Mouse (Mus musculus) intestine, embryonic 16.5 days (tissue): Measurements from ENCODE around the gene Gja4. TPM values are rescaled to one million over a fixed set of nuclear protein-coding genes. Genes with fewer than 3 reads are reported as not detected.

Experiments
- ATAC-seq: fragments of 200-750 bp; cut with Nextera tagmentation; 2 replicates; pipeline ENCODE4 v1.8.0; 2017; ENCODE audit warnings: moderate TSS enrichment, moderate library complexity
- H3K27ac ChIP-seq: fragments of 300-500 bp; sonication (generic); 2 replicates; pipeline ENCODE4 v1.5.1; 2014; ENCODE audit warnings: mild to moderate bottlenecking, low read length
- H3K27me3 ChIP-seq: fragments of 300-500 bp; sonication (generic); replicated peaks from 2 replicates; pipeline ENCODE4 v1.6.1; 2014; ENCODE audit warnings: low read length, control low read depth, mixed read lengths; ENCODE audit not compliant: control insufficient read depth, insufficient read depth
- H3K36me3 ChIP-seq: fragments of 300-500 bp; sonication (generic); 2 replicates; pipeline ENCODE4 v1.6.1; 2014; ENCODE audit warnings: low read length, control low read depth; ENCODE audit not compliant: control insufficient read depth, insufficient read depth
- H3K4me1 ChIP-seq: fragments of 300-500 bp; sonication (generic); 2 replicates; pipeline ENCODE4 v1.6.1; 2014; ENCODE audit warnings: low read length, control low read depth, mixed read lengths; ENCODE audit not compliant: control insufficient read depth, insufficient read depth
- H3K4me2 ChIP-seq: fragments of 300-500 bp; sonication (generic); 2 replicates; pipeline ENCODE4 v1.6.1; 2014; ENCODE audit warnings: low read depth, low read length, control low read depth
- H3K4me3 ChIP-seq: fragments of 300-500 bp; sonication (generic); 2 replicates; pipeline ENCODE4 v1.5.1; 2014; ENCODE audit warnings: mild to moderate bottlenecking, low read length
- H3K9ac ChIP-seq: fragments of 300-500 bp; sonication (generic); 2 replicates; pipeline ENCODE4 v1.6.1; 2014; ENCODE audit warnings: low read depth, low read length
- H3K9me3 ChIP-seq: fragments of 300-500 bp; sonication (generic); 2 replicates; pipeline ENCODE4 v1.6.1; 2016; ENCODE audit warnings: low read length, control low read depth; ENCODE audit not compliant: control insufficient read depth
- WGBS: fragments of 180-500 bp; shearing (Covaris S2); extraction: QIAGEN DNeasy Blood & Tissue Kit; methylation state at CpG from one replicate; pipeline ENCODE4 v1.1.7; 2014; 5-methylcytosine and 5-hydroxymethylcytosine counted together
- polyA plus RNA-seq: library from polyadenylated mRNA; unstranded; fragments of >200 nt; fragmentation: Nextera tagmentation; extraction: Ambion mirVana; gene quantifications from 2 replicates; pipeline ENCODE4 v1.2.1, GENCODE M21; 2015

Gja4 gene
- polyA plus RNA-seq, 1 experiment from 2014 or later: 17.9 TPM

DNA sequence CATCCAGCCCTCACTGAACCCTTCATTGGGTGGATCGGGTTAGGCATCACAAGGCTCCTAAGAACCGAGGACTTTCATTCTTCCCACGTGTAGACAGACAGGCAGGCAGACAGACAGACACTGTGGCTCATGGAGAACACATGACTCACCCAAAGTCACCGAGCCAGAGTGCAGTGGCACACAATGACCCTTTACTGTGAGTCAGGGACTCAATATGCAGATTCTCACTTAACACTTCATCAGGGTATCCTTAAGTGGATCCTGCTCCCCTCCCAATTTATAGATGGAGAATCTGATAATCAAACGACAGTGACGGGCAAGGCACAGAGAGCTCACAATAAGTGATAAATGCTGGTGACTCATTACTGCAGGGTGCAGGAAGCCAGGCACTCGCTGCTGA lies 13.4 kb upstream of the Gja4 start:
- peak; percentile 45 for ATAC-seq
- WGBS: 33% methylated on average over 7 of the region's 7 CpGs
- H3K4me2 ChIP-seq: no peak overlapping the region

GRCm38 (mm10) chr4:127325276-127325675 lies 11.4 kb upstream of the Gja4 start:
- no peak overlapping the region for H3K4me2 ChIP-seq
- peaks cover 8% of the 10 kb centered on the region for H3K4me1 ChIP-seq
- H3K36me3 ChIP-seq: no peaks in the 10 kb centered on the region
- peaks cover 12% of the 10 kb centered on the region for H3K27me3 ChIP-seq
- no peak overlapping the region for H3K9ac ChIP-seq
- WGBS: 81% methylated on average over 5 of the region's 5 CpGs
- no peaks in the 10 kb centered on the region for H3K9me3 ChIP-seq
- H3K27ac ChIP-seq: no peak overlapping the region
- no peak for ATAC-seq
- H3K4me3 ChIP-seq: no peak overlapping the region

More for the DNA sequence above, 13.4 kb upstream of the Gja4 start:
- H3K9me3 ChIP-seq: no peaks in the 10 kb centered on the region
- peak overlapping the region; percentile 14; the same call in 1 of the 2 replicates for H3K27ac ChIP-seq
- peaks cover 28% of the 10 kb centered on the region for H3K27me3 ChIP-seq
- H3K4me1 ChIP-seq: peaks cover 11% of the 10 kb centered on the region
- no peak overlapping the region for H3K9ac ChIP-seq
- no peaks in the 10 kb centered on the region for H3K36me3 ChIP-seq
- no peak overlapping the region for H3K4me3 ChIP-seq

GRCm38 (mm10) chr4:127324759-127325158 lies 10.9 kb upstream of the Gja4 start:
- no peaks in the 10 kb centered on the region for H3K36me3 ChIP-seq
- H3K4me1 ChIP-seq: peaks cover 4% of the 10 kb centered on the region; the same call in 1 of the 2 replicates
- peaks cover 7% of the 10 kb centered on the region for H3K27me3 ChIP-seq
- no peak overlapping the region for H3K27ac ChIP-seq
- peak; percentile 34 for ATAC-seq
- H3K4me2 ChIP-seq: no peak overlapping the region
- no peak overlapping the region for H3K4me3 ChIP-seq
- no peaks in the 10 kb centered on the region for H3K9me3 ChIP-seq
- H3K9ac ChIP-seq: no peak overlapping the region
- 10% methylated on average over 6 of the region's 6 CpGs for WGBS

DNA sequence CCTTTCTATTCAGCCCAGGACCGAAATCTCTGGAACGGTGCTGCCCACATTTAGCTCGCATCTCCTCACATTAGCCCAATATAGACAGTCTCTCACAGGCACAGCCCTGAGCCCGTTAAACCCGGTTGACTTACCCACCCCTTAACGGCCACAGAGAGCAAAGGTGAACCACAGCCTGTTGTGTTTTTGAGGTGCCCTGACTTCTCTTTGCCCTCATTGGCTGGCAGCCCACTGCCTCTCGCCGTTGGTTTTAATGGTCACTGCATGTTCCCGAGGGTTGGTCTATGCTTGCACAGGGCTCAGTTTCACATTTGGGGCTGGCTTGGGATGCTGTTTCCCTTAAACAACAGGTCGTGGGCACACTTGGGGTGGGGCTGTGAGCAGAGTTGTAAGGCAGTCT lies 10.5 kb upstream of the Gja4 start:
- peak; percentile 4 for ATAC-seq
- peaks cover 3% of the 10 kb centered on the region for H3K27me3 ChIP-seq
- no peak overlapping the region for H3K9ac ChIP-seq
- H3K4me1 ChIP-seq: peaks cover 4% of the 10 kb centered on the region; the same call in 1 of the 2 replicates
- H3K4me3 ChIP-seq: no peak overlapping the region
- 66% methylated on average over 10 of the region's 10 CpGs for WGBS
- H3K4me2 ChIP-seq: no peak overlapping the region
- no peak overlapping the region for H3K27ac ChIP-seq
- H3K9me3 ChIP-seq: no peaks in the 10 kb centered on the region
- H3K36me3 ChIP-seq: no peaks in the 10 kb centered on the region

GRCm38 (mm10) chr4:127323651-127324050 lies 9.8 kb upstream of the Gja4 start:
- Histone ChIP-seq H3K4me3 (no peak overlapping the region), H3K4me1 (peaks cover 4% of the 10 kb centered on the region; the same call in 1 of the 2 replicates), H3K9me3 (no peaks in the 10 kb centered on the region), H3K9ac (no peak overlapping the region), H3K36me3 (no peaks in the 10 kb centered on the region), H3K27ac (no peak overlapping the region), H3K4me2 (no peak overlapping the region), H3K27me3 (peaks cover 3% of the 10 kb centered on the region; the same call in 1 of the 2 replicates)
- WGBS: 61% methylated on average over 3 of the region's 3 CpGs
- peak; percentile 45 for ATAC-seq

- Histone ChIP-seq H3K27me3 (no peaks in the 10 kb centered on the region), H3K4me2 (no peak overlapping the region), H3K9me3 (no peaks in the 10 kb centered on the region), H3K4me3 (no peak overlapping the region), H3K4me1 (no peaks in the 10 kb centered on the region), H3K9ac (no peak overlapping the region), H3K27ac (no peak overlapping the region), H3K36me3 (no peaks in the 10 kb centered on the region)
- ATAC-seq: no peak; the same call in 1 of the 2 replicates
- WGBS: 4% methylated on average over 3 of the region's 3 CpGs
Observed at GRCm38 (mm10) chr4:127319613-127320012, 5.8 kb upstream of the Gja4 start.

DNA sequence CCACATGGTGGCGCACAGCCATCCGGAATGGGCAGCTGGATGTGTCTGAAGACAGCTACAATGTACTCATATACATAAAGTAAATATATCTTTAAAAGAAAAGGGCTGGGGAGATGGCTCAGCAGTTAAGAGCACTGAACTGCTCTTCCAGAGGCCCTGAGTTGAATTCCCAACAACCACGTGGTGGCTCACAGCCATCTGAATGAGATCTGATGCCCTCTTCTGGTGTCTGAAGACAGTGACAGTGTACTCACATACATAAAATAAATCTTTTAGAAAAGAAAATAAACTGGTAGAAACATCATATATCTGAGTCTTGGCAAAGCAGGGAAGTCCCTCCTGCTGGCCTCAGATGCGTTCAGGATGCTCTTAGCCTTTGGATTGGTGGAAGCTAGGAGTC lies 3.3 kb upstream of the Gja4 start:
- Histone ChIP-seq H3K27me3 (peaks cover 19% of the 10 kb centered on the region), H3K36me3 (no peaks in the 10 kb centered on the region), H3K4me3 (no peak overlapping the region), H3K4me1 (0 out of 2 replicates have a peak, but pooled peaks cover 4% of the 10 kb centered on the region), H3K9ac (no peak overlapping the region), H3K9me3 (no peaks in the 10 kb centered on the region), H3K27ac (no peak overlapping the region), H3K4me2 (no peak overlapping the region)
- ATAC-seq: no peak
- WGBS: 48% methylated on average over 4 of the region's 4 CpGs

- Histone ChIP-seq H3K4me2 (no peak overlapping the region), H3K9ac (no peak overlapping the region), H3K36me3 (no peaks in the 10 kb centered on the region), H3K9me3 (no peaks in the 10 kb centered on the region), H3K4me3 (no peak overlapping the region), H3K4me1 (0 out of 2 replicates have a peak, but pooled peaks cover 4% of the 10 kb centered on the region), H3K27ac (no peak overlapping the region), H3K27me3 (peaks cover 21% of the 10 kb centered on the region)
- 84% methylated on average over 8 of the region's 8 CpGs for WGBS
- ATAC-seq: no peak
Observed at GRCm38 (mm10) chr4:127315753-127316152, 1.9 kb upstream of the Gja4 start.

- WGBS: 48% methylated on average over 9 of the region's 9 CpGs
- H3K27me3 ChIP-seq: peaks cover 21% of the 10 kb centered on the region
- H3K9me3 ChIP-seq: no peaks in the 10 kb centered on the region
- no peak for ATAC-seq
- H3K4me3 ChIP-seq: no peak overlapping the region
- H3K27ac ChIP-seq: no peak overlapping the region
- H3K4me1 ChIP-seq: 0 out of 2 replicates have a peak, but pooled peaks cover 4% of the 10 kb centered on the region
- H3K9ac ChIP-seq: 0 out of 2 replicates have a peak overlapping the region, but pooled peaks have one; percentile 65
- peak overlapping the region; percentile 95 for H3K4me2 ChIP-seq
- no peaks in the 10 kb centered on the region for H3K36me3 ChIP-seq
Observed at GRCm38 (mm10) chr4:127314585-127314984, 746 bp upstream of the Gja4 start.

- Histone ChIP-seq H3K27me3 (peaks cover 21% of the 10 kb centered on the region), H3K36me3 (no peaks in the 10 kb centered on the region), H3K4me1 (0 out of 2 replicates have a peak, but pooled peaks cover 4% of the 10 kb centered on the region), H3K4me3 (no peak overlapping the region), H3K9me3 (no peaks in the 10 kb centered on the region), H3K4me2 (no peak overlapping the region), H3K9ac (no peak overlapping the region), H3K27ac (no peak overlapping the region)
- ATAC-seq: no peak
- WGBS: 61% methylated on average over 24 of the region's 24 CpGs
Observed at GRCm38 (mm10) chr4:127312349-127312748, 1.5 kb downstream of the Gja4 start.
